Mouse (Mus musculus): Measurements from ENCODE around the gene Ankrd61.

Ankrd61 gene

GRCm38 (mm10) chr5:143892255-143892886 lies 5.1 kb downstream of the Ankrd61 start:
- no peak for DNase-seq

GRCm38 (mm10) chr5:143890741-143891140 lies 6.7 kb downstream of the Ankrd61 start:
- no peak for DNase-seq

GRCm38 (mm10) chr5:143885274-143885673 lies 12.2 kb downstream of the Ankrd61 start:
- no peak for DNase-seq

- no peak for DNase-seq
These were observed 22.9 kb downstream of the Ankrd61 start for GRCm38 (mm10) chr5:143874571-143874970.

- DNase-seq: peak; percentile 34 to 35
These were observed 25.8 kb downstream of the Ankrd61 start for GRCm38 (mm10) chr5:143871547-143872169.
